Mouse (Mus musculus): ENCODE results near the gene Prcp.

GRCm38 (mm10) chr7:92826248-92826647 is 48.0 kb upstream of the Prcp start:
- TF ChIP-seq MAFK (IDR thresholded peaks at IDR 0.05; ENCODE audit: insufficient read depth, low read depth, low read length) (no peak), ZC3H11A (IDR thresholded peaks at IDR 0.05; ENCODE audit: borderline replicate concordance, low read depth, low read length) (no peak), CHD2 (IDR thresholded peaks at IDR 0.05; ENCODE audit: low read depth, low read length) (no peak)

Data from ES-E14 (cell line).